Mouse (Mus musculus) heart, embryonic 11.5 days (tissue): ENCODE data around the gene Epha5. TPM values are rescaled to one million over a fixed set of nuclear protein-coding genes. Genes with fewer than 3 reads are reported as not detected.

Experiments used
- ATAC-seq: fragments of 200-750 bp; cut with Nextera tagmentation; replicated peaks from 2 replicates; pipeline ENCODE4 v1.8.0; 2017; ENCODE audit warnings: moderate library complexity; ENCODE audit not compliant: insufficient number of reproducible peaks, low FRiP score, low TSS enrichment
- H3K27ac ChIP-seq: fragments of 300-500 bp; sonication (generic); 2 replicates; pipeline ENCODE4 v1.5.1; 2014; ENCODE audit warnings: mild to moderate bottlenecking, low read depth, low read length
- H3K27me3 ChIP-seq: fragments of 300-500 bp; sonication (generic); 2 replicates; pipeline ENCODE4 v1.6.1; 2014; ENCODE audit warnings: mild to moderate bottlenecking, low read length, mixed read lengths; ENCODE audit not compliant: control insufficient read depth, insufficient read depth
- H3K36me3 ChIP-seq: fragments of 300-500 bp; sonication (generic); 2 replicates; pipeline ENCODE4 v1.6.1; 2014; ENCODE audit warnings: mild to moderate bottlenecking, low read length, moderate library complexity, mixed read lengths; ENCODE audit not compliant: control insufficient read depth, insufficient read depth
- H3K4me1 ChIP-seq: fragments of 300-500 bp; sonication (generic); 2 replicates; pipeline ENCODE4 v1.6.1; 2014; ENCODE audit warnings: low read length; ENCODE audit not compliant: control insufficient read depth, insufficient read depth
- H3K4me2 ChIP-seq: fragments of 300-500 bp; sonication (generic); 2 replicates; pipeline ENCODE4 v1.6.1; 2014; ENCODE audit warnings: mild to moderate bottlenecking, moderate library complexity
- H3K4me3 ChIP-seq: fragments of 300-500 bp; sonication (generic); 2 replicates; pipeline ENCODE4 v1.5.1; 2014; ENCODE audit warnings: low read depth, low read length
- H3K9ac ChIP-seq: fragments of 300-500 bp; sonication (generic); 2 replicates; pipeline ENCODE4 v1.6.1; 2014; ENCODE audit warnings: mild to moderate bottlenecking, low read depth, low read length, moderate library complexity
- H3K9me3 ChIP-seq: fragments of 300-500 bp; sonication (generic); replicated peaks from 2 replicates; pipeline ENCODE4 v1.6.1; 2016; ENCODE audit warnings: low read length; ENCODE audit not compliant: control insufficient read depth
- WGBS: fragments of 180-500 bp; shearing (Covaris S2); extraction: QIAGEN DNeasy Blood & Tissue Kit; methylation state at CpG from one replicate; pipeline ENCODE4 v1.1.7; 2014; ENCODE audit not compliant: insufficient replicate concordance; 5-methylcytosine and 5-hydroxymethylcytosine counted together
- polyA plus RNA-seq: library from polyadenylated mRNA; unstranded; fragments of >200 nt; fragmentation: Nextera tagmentation; extraction: Ambion mirVana; gene quantifications from 2 replicates; pipeline ENCODE4 v1.2.1, GENCODE M21; 2014

Gene Epha5
- polyA plus RNA-seq, 1 experiment from 2014 or later: 0.67 TPM

DNA sequence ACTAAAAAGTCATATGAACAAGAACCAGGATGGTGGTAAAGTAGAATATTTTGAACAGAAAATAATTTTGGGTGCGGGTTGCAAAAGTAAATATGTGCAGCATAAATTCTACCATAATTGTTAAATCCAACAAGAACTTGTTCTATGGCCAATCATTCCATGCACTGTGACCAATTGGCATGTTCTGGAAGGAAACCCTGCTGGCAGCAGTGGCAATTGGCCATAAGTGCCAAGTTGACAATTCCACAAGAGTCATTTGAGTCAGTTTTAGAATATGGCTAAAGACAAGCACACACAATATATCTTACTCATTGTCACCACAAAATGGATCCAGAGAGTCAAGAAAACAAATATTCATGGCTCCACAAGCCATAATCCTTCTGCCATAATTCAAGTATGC, 140.2 kb downstream of the Epha5 start:
- Histone ChIP-seq H3K4me1 (no peaks in the 10 kb centered on the region), H3K9me3 (no peaks in the 10 kb centered on the region), H3K9ac (no peak overlapping the region), H3K4me3 (no peak overlapping the region), H3K36me3 (no peaks in the 10 kb centered on the region), H3K27ac (no peak overlapping the region), H3K4me2 (no peak overlapping the region), H3K27me3 (no peaks in the 10 kb centered on the region)
- no peak for ATAC-seq
- WGBS: 90% methylated on average over 1 of the region's 1 CpGs

DNA sequence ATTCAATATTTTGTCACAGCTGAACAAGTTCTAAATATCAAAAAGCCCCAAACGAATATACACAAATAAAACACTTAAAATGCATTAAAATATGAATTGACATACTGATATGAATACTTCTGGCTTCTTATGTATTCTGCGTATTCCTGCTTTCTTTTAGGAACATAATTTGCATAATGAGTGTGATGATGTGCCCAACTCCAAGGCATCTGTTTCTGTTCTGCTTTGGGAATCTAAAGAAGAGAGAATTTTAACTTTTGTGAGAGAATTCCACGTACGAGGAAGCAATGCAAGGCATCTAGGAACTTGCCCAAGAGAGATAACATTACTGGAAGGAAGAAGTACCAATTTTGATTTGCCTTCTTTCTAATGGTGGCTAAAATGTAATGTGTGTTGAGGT, 151.8 kb downstream of the Epha5 start:
- Histone ChIP-seq H3K9ac (no peak overlapping the region), H3K4me1 (no peaks in the 10 kb centered on the region), H3K27me3 (no peaks in the 10 kb centered on the region), H3K36me3 (no peaks in the 10 kb centered on the region), H3K9me3 (no peaks in the 10 kb centered on the region), H3K27ac (no peak overlapping the region), H3K4me3 (no peak overlapping the region), H3K4me2 (no peak overlapping the region)
- no peak for ATAC-seq
- WGBS: 65% methylated on average over 4 of the region's 4 CpGs

DNA sequence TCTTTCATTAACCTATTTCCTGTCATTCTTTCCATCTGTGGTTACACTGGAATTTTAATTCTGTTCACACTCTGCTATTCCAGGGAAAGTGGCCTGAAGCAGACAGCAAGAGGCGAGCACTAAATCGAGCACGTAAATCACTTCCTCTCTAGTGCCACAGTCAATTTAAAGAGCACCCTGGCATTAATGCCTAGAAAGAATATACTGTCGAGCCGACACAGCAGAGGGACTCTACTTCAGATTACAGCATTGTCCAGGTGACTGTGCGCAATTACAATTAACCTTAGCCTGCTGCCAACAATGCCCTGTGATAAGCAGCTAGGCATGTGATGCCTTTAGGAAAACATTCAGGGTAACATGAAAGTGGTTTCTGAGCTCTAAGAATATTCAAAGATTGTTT, 153.2 kb downstream of the Epha5 start:
- H3K36me3 ChIP-seq: no peaks in the 10 kb centered on the region
- H3K4me2 ChIP-seq: no peak overlapping the region
- no peaks in the 10 kb centered on the region for H3K4me1 ChIP-seq
- ATAC-seq: no peak
- H3K27ac ChIP-seq: no peak overlapping the region
- no peak overlapping the region for H3K9ac ChIP-seq
- H3K9me3 ChIP-seq: no peaks in the 10 kb centered on the region
- no peaks in the 10 kb centered on the region for H3K27me3 ChIP-seq
- H3K4me3 ChIP-seq: no peak overlapping the region
- 62% methylated on average over 6 of the region's 6 CpGs for WGBS

DNA sequence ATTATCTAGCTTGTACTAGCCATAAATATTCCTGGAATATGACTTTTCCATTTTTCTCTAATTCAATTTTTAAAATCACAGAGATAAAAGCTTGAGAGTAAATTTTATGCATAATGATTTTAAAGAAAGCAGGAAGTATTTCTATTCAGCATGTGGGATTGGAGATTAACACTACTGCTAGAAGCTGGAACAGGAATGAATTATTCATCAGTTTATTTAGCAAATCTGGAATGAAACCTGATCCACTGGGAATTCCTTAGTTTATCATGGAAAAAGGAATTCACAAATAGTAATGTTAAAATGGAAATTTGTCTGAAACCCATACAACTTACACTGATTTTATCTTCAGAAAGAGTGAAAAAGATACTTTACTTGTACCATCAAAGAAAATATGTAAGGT, 187.2 kb downstream of the Epha5 start:
- no peaks in the 10 kb centered on the region for H3K4me1 ChIP-seq
- H3K27ac ChIP-seq: no peak overlapping the region
- no peaks in the 10 kb centered on the region for H3K9me3 ChIP-seq
- no peak for ATAC-seq
- H3K4me3 ChIP-seq: no peak overlapping the region
- no peaks in the 10 kb centered on the region for H3K36me3 ChIP-seq
- no peak overlapping the region for H3K9ac ChIP-seq
- H3K4me2 ChIP-seq: no peak overlapping the region
- H3K27me3 ChIP-seq: no peaks in the 10 kb centered on the region

GRCm38 (mm10) chr5:84208609-84209008, 208.6 kb downstream of the Epha5 start:
- Histone ChIP-seq H3K36me3 (no peaks in the 10 kb centered on the region), H3K4me3 (no peak overlapping the region), H3K4me1 (no peaks in the 10 kb centered on the region), H3K9me3 (no peaks in the 10 kb centered on the region), H3K27me3 (no peaks in the 10 kb centered on the region), H3K9ac (no peak overlapping the region), H3K27ac (no peak overlapping the region), H3K4me2 (no peak overlapping the region)
- no peak for ATAC-seq
- WGBS: 71% methylated on average over 2 of the region's 2 CpGs

DNA sequence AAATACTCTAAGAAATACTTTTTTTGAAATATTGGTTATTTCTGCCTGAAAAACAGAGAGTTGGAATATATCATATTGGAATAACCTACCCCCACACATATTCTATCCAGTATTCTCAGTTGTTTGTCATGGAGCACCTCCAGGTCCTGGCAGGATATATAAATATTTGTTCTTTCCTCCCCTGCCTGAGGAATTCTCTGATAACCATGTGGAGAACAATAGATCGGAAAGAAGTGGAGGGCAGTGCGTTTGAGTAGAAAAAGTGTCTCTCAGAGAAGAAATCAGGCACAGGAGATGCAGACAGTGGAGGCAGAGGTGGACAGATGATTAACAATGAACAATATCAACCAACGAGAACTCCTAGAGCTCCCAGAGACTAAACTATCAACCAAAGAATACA, 223.8 kb downstream of the Epha5 start:
- Histone ChIP-seq H3K9ac (no peak overlapping the region), H3K4me3 (no peak overlapping the region), H3K27ac (no peak overlapping the region), H3K9me3 (no peaks in the 10 kb centered on the region), H3K4me1 (no peaks in the 10 kb centered on the region), H3K27me3 (no peaks in the 10 kb centered on the region), H3K4me2 (no peak overlapping the region), H3K36me3 (no peaks in the 10 kb centered on the region)
- ATAC-seq: 0 out of 2 replicates have a peak, but pooled peaks have one; percentile 57
- WGBS: 51% methylated on average over 3 of the region's 3 CpGs

- 83% methylated on average over 8 of the region's 8 CpGs for WGBS
- no peak for ATAC-seq
Measured at GRCm38 (mm10) chr5:84184189-84184588, 233.0 kb downstream of the Epha5 start.

GRCm38 (mm10) chr5:84153095-84153494, 264.1 kb downstream of the Epha5 start:
- H3K36me3 ChIP-seq: no peaks in the 10 kb centered on the region
- H3K4me2 ChIP-seq: no peak overlapping the region
- H3K9ac ChIP-seq: no peak overlapping the region
- H3K4me3 ChIP-seq: no peak overlapping the region
- H3K27ac ChIP-seq: no peak overlapping the region
- 58% methylated on average over 2 of the region's 2 CpGs for WGBS
- H3K9me3 ChIP-seq: no peaks in the 10 kb centered on the region
- H3K4me1 ChIP-seq: no peaks in the 10 kb centered on the region
- no peaks in the 10 kb centered on the region for H3K27me3 ChIP-seq
- no peak for ATAC-seq

More at GRCm38 (mm10) chr5:84184189-84184588, 233.0 kb downstream of the Epha5 start:
- no peak overlapping the region for H3K9ac ChIP-seq
- H3K4me2 ChIP-seq: no peak overlapping the region
- H3K4me3 ChIP-seq: no peak overlapping the region
- H3K9me3 ChIP-seq: no peaks in the 10 kb centered on the region
- H3K4me1 ChIP-seq: no peaks in the 10 kb centered on the region
- no peaks in the 10 kb centered on the region for H3K36me3 ChIP-seq
- H3K27me3 ChIP-seq: no peaks in the 10 kb centered on the region
- no peak overlapping the region for H3K27ac ChIP-seq

DNA sequence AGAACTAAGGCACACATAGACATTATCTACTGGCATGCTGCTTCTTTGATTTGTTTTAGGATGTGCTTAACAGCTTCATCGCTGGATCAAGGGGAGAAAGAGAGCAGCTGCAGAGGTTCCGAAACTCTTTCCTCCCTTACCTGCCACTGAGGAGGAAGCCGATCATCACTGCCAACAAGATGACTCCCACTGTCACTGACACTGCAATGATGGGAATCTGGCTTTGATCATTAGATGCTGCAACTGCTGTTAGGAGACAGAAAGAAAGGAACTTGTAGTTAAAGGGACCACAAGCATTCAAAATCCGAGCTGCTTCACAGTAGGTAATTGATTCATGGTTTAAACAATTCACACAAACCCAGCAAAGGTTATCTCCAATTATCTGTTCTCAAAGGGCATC, 275.0 kb downstream of the Epha5 start:
- WGBS: 42% methylated on average over 4 of the region's 4 CpGs
- H3K27ac ChIP-seq: no peak overlapping the region
- H3K9ac ChIP-seq: no peak overlapping the region
- no peaks in the 10 kb centered on the region for H3K4me1 ChIP-seq
- H3K4me3 ChIP-seq: no peak overlapping the region
- no peaks in the 10 kb centered on the region for H3K36me3 ChIP-seq
- no peak overlapping the region for H3K4me2 ChIP-seq
- no peaks in the 10 kb centered on the region for H3K27me3 ChIP-seq
- ATAC-seq: no peak
- H3K9me3 ChIP-seq: no peaks in the 10 kb centered on the region
